Mouse (Mus musculus): ENCODE data around the gene Stat5b. TPM values are rescaled to one million over a fixed set of nuclear protein-coding genes. Genes with fewer than 3 reads are reported as not detected.

The Stat5b gene
- polyA plus RNA-seq, 1 experiment: 28.7 TPM

DNA sequence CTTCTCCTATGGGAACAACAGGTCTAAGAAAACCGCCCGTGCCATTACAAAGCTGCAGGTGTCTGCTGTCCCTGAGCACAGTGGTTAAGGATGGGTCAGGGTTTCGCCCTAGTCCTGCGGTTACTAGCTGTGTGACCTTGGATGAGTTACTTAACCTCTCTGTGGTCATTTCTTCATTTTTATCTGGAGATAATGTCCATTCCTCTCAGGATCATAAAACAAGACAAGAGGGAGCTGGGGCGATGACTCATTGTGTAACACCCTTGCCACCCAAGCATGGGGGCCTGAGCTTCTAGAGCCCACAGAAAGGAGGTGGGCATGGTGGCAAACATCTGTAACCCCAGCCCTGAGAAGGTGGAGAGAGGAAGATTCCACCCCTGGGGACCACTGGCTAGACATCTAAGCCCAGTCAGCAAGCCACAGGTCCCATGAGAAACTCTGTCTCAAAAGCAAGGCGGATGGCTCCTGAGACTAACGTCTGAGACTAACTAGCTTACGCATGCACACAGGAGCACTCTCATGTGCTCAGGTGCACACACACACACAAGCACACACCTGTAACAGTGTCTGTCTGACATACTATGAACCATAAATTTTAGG, 7.4 kb downstream of the Stat5b start:
- DNase-seq (ENCODE audit: extremely low spot score in 1 of 2, low spot score in 1 of 2): no peak

DNA sequence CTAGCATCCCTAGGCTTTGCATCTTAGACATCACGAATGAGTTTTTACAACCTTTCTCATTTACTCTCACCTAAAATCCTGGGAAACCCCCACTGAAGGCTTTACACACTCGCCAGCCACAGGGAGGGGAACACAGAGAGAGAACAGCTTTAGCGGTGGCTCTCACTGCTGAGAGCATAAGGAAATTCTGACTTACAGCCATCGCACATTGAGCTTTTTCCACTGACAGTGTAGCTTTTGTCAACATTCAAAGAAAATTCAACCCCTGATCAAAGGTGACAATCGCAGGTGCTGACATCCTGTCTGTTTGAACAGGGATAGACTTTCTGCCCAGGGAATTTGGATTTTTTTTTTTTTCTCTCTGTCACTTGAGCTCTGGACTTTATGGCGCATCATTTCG, 8.5 kb downstream of the Stat5b start:
- no peak for DNase-seq (ENCODE audit: extremely low spot score in 1 of 2, low spot score in 1 of 2)

DNA sequence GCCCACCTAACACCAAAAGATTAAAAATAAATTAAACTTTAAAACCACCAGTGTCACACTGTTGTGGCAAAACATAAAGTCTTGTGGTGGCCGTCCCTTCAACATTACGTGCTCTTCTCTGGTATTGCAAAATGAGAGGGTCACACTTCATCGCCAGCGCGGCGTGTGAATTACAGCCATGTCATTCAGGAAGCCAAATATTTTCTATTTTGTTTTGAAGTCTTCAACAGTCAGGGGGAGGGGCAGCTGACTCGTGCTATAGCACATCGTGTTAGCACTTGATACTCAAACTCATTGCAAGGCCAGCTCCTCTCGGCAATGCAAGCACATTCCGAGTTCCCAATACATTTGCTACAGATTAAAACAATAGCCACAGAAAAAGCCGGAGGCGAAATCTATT, 9.7 kb downstream of the Stat5b start:
- no peak for DNase-seq (ENCODE audit: extremely low spot score in 1 of 2, low spot score in 1 of 2)

DNA sequence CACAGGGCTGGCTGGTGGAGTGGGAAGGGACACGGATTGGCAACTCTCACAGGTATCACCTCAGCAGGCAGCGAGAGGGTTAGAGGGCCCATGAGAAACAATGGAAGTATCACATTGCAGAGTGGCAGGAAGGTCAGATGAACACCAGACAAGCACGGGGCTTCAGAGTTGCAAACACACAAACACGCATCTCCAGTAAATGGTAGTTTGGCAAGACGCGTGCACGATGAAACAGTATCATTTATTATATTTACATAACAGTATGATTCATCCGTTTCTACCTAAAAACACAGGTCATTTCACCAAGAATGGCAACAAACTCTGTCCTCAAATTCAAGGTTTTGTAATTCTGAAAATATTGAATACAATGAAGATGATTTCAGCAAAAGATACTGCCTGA, 11.0 kb downstream of the Stat5b start:
- no peak for DNase-seq (ENCODE audit: extremely low spot score in 1 of 2, low spot score in 1 of 2)

DNA sequence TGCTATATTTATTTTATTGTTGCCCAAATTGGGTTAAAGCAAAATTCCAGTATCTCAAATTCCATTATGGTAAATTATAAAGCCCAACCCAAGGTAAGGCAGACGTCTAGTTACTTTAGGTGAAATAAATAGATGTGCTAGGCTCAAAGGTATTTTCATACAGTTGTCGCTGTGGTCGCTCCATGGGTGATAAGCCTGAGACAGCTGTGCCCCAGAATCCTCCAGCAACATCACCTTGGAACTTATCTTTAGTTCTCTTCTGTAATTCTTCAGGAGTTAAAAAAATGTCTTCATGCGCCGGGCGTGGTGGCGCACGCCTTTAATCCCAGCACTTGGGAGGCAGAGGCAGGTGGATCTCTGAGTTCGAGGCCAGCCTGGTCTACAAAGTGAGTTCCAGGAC, 11.6 kb downstream of the Stat5b start:
- no peak for DNase-seq (ENCODE audit: extremely low spot score in 1 of 2, low spot score in 1 of 2)

DNA sequence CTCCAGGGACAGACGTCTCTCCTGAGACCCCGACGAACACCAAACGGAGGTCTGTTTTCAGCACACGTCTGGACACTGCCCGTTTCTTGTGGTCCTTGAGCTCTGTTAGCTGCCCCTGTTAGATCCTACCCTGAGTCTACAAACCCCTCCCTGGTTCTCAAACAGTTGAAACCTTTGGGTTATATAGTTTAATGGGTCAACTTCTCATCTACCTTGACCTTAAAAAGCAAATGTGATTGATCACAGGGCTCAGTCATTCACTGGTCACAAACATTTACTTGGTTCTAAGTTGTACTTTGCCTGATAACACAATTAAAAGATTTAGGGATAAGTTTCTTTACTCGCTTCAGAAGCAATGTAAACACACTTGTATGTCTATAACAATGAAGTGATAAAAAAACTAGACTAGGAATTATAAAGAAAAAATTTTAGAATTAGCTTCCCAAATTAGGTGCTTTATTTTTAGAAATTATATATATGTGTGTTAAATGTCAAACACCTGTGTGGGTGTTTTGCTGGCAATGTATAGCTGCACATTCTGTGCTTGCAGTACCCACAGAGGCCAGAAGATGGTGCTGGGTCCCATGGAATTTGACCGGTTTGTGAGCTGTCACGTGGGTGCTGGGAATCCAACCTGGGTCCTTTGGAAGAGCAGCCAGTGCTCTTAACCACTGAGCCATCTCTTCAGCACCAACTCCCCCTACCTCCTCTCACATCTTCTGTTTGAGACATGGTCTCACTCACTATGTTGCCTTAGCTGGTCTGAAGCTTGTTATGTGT, 13.4 kb downstream of the Stat5b start:
- DNase-seq (ENCODE audit: extremely low spot score in 1 of 2, low spot score in 1 of 2): no peak

DNA sequence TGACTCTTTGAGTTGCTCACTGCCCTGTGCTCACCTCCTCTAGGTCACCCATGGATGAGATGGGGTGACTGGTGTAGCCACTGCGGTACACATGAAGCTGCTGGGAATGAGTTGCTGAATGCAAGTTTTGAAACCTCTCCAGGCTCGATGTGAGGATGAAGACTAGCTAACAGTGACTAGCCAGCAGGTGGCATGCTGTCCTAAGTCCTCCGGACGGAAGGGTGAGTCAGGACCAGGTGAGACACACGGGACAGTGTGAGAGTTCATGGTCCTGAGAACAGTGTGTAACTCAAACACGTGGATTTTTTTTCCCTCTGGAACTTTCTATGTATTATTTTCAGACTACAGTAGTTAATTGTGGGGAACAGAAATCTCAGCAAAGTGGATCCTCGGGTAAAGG, 17.1 kb downstream of the Stat5b start:
- no peak for DNase-seq (ENCODE audit: extremely low spot score in 1 of 2, low spot score in 1 of 2)

DNA sequence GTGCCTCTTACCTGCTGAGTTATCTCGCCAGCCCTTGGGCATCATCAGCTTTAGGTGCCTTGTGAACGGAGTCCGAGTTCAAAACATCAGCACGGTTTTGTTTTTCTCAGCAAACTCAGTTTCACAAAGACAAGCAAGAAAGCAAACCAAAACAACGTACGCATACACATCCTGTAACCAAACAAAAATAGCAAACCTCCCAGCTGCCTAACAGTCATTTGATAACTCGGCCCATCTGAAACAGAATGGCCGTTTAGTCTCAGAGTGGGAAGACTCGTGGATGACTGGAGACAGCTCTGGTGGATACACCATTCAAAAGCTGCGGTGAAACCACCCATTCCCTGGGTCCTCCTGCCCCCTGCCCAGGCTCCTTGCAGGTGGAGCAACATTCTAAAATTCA, 19.1 kb downstream of the Stat5b start:
- no peak for DNase-seq (ENCODE audit: extremely low spot score in 1 of 2, low spot score in 1 of 2)

DNA sequence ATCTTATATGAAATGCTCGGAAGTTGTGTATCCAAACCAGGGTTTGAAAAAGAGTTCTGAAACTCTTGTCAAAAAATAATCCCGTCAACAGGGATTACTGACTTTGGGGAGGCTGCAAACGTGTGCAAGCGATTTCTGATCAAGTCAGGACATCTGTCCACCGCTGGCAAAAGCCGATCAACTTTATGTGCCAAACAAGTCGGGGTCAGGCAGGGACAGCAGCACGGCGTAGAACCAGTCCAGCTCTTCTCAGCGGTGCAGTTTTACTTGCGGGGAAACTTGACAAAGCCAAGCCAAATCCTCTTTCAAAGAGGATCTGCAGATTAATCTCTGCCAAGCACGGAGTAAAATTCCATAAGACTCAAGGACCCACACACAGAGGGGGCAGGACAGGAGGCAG, 20.8 kb downstream of the Stat5b start:
- DNase-seq (ENCODE audit: extremely low spot score in 1 of 2, low spot score in 1 of 2): no peak

DNA sequence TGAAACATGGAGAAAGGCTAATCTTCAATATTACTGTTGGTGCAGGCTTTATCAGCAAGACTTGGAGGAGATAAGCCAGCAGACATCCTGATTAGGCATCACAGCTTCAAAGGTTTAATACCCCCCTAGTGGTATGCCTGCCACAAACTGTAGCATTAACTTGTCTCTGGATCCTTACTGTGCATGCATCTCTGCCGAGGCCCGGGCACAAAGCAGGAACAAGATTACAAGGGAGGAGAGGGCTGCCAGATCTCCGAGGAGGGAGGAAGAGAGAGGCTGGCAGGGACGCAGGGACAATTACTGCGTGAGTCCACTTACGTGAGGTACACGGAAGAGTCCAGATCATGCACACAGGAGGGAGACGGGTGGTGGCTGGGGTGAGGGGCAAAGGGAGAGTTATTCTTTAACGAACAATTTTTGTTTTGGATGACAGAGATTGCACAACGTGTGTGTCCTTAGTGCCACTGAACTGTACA, 21.8 kb downstream of the Stat5b start:
- DNase-seq (ENCODE audit: extremely low spot score in 1 of 2, low spot score in 1 of 2): no peak

DNA sequence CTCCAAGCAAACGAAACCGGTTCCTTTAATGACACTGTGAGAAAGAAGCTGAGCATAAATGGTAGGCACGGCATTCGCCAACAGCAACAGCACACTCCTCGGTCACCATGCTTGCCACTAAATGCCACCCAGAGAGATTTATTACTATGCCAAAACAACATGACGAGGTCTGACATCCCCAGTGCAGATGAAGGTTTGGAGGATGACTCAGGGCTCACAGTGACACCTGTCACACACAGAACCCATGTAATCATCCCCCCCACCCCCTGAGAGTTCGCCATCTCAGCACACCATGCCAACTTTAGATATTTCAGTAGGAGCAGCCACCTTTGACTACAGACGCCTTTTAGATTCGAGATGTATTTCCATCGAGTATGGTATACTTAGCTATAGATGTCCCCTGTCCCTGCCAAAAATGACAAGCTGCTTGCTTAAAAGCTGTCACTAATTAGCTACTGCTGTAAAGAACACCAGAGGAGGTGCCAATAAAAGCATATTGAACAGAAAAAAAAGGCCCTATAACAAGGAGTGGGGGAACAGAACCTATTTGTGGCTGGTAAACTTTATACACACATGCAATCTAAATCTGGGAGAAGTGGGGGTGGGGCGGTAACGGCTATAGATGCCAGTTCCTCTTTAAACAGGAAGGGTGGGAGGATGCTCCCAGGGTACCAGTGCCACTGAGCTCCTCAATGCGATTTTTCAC, 24.2 kb downstream of the Stat5b start:
- peak; percentile 57 to 61 for DNase-seq (ENCODE audit: extremely low spot score in 1 of 2, low spot score in 1 of 2)

DNA sequence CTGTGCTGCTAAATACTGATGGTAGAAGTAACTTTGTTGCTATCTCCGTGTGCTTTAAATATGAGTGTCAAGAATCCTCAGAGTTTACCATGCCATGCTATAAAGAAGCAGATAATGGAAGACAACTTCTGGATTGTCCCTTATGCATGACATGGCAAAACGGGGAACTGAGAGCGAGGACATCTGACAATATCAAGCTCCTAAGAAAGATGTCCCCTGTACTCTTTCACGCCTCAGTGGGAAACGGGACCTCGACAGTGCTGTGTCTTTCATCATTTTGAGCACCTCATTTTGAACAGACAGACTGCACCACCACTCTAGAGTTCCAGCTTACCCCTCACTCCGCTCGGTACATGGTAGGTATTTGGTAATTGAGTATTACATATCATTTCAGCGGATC, 25.1 kb downstream of the Stat5b start:
- no peak for DNase-seq (ENCODE audit: extremely low spot score in 1 of 2, low spot score in 1 of 2)

DNA sequence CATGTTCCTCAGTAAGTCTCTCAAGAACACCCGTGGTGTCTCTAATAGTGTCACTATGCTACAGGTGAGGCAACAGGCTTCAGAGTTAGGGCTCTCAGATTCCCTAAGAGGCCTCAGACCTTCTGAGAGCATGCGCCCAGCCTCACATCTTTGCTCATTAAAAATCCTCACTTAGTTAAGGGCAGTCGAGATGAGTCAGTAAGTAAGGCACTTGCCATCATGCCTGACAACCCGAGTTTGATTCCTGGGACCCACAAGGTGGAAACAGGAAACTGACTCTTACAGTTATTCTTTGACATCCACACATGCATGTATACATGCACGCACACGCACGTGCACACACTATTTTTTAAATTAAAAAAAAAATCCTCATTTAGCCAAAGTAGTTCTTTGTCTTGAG, 26.0 kb downstream of the Stat5b start:
- no peak for DNase-seq (ENCODE audit: extremely low spot score in 1 of 2, low spot score in 1 of 2)

DNA sequence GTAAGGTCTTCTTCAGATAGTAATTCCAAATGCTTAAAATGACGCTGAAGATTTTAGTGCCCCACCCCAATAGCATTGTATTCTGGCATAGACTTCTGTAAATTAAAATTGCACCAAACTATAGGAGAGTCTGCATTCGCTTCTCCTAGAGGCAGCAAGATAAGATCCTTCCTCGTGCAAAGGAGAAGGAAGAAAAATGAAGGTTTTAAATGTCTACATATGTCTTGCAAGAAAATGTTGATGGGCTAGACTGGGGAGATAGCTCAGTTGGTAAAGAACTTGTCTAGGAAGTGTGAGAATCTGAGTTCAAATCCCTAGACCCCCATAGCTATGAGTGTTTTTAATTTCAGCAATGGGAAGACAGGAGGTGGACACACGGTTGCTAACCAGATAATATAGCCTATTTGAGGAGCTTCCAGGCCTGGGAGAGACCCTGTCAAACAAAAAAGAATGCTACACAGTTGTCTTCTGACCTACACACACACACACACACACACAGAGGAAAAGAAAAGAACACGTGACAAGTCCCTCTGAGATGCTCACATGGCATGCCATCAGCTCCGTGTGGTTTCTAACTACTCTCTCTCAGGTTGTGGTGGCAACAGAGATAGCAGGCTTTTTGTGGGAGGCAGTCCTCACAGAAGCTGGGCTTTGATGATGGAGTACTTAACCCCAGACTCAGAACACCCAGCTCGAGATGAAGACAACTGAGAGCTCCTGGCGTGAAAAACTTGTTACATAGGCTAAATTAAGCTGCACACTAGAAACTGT, 26.8 kb downstream of the Stat5b start:
- peak; percentile 19 to 31 for DNase-seq (ENCODE audit: extremely low spot score in 1 of 2, low spot score in 1 of 2)

DNA sequence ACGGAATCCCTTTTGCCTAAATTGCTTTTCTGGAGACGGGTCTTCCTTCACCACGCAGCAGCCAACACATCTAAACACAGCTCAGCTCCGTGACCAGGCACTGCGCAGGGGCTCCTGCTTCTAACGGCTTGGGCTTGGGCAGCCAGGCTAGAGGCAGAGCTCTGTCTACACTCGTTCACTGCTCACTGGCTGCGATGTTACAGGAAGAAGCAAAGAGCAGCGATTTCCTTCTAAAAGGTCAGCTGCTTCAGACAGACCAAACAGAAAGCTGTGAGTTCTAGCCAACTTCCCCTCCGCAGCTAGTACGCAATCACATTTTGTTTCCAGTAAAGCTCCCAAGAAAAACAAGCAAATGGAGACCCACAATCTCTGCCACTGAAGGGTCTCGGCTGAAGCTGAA, 28.2 kb downstream of the Stat5b start:
- DNase-seq (ENCODE audit: extremely low spot score in 1 of 2, low spot score in 1 of 2): no peak

DNA sequence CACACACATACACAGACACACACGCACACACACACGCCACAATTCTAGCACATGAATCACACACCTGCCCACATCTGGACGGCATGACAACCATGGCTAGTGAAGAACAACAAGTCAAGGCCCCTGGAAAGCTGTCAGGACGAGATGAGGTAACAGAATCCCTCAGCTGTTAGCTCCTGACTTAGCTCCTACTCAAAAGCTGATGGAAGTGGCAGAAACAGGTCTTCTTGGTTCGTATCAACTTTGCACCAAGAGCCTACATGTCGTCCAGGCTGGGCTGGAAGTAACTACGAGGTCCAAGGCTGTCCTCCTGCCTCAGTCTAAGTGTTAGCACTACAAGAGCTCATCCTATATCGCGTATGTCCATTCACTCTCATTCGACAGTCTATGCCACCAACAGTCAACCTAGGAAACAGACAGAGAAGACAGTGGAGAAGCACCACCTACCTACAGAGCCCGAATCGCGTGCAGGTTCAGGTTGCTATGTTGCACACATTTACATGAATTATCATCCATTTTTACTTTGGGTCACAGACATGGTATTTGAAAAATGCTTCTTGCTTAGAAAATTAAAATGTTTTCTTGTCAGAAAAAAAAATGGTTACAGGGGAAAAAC, 28.8 kb downstream of the Stat5b start:
- DNase-seq (ENCODE audit: extremely low spot score in 1 of 2, low spot score in 1 of 2): no peak

DNA sequence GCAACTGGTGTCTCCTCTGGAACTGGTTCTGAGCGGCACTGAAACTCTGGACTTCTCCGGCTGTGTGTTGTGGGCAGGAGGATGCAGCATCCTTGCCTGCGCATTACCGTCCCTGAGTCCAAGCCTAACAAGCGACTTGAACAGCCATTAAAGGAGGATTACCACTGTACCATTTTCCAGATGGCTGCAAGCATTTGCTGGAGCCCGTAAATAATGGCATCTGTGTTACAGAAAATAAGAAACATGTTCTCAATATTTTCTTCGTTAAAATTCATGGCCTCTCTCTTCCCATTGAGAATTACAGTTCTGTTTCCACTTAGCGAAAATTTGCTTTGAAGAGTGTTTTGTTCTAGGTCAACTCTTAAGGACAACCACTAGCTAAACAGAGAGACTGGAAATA, 30.5 kb downstream of the Stat5b start:
- DNase-seq (ENCODE audit: extremely low spot score in 1 of 2, low spot score in 1 of 2): no peak

DNA sequence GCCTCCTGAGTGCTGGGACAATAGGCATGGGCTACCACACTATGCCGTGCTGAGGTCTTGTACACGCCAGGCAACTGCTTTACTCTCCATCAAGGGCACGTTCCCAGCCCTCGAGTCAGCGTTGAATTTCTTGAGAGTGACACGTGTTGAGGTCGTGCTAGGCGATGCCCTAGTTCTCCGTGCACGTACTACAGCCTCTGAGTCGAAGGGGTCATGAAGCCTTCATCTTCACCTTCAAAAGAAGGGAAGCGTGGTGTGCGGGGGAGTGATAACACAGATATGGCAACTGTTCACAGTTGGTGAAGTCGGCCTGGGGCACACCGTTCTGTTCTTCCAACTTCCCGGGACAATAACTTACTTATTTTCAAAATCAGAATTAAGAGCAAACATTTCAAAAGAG, 30.9 kb downstream of the Stat5b start:
- no peak for DNase-seq (ENCODE audit: extremely low spot score in 1 of 2, low spot score in 1 of 2)

DNA sequence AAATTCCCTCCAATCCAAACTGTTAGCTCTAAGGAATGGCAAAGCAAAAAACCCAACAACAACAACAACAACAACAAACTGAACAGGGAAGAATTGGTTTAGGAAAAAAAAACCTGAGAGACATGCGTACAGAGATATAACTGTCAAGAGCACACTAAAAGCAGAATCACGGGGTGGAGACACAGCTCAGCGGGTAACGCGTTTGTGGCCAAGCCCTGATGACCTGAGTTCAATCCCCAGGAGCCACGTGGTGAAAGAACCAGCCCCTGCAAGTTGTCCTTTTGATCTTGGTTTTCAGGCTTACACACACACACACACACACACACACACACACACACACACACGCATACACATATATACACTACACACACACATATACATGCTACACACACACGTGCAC, 31.5 kb downstream of the Stat5b start:
- no peak for DNase-seq (ENCODE audit: extremely low spot score in 1 of 2, low spot score in 1 of 2)

DNA sequence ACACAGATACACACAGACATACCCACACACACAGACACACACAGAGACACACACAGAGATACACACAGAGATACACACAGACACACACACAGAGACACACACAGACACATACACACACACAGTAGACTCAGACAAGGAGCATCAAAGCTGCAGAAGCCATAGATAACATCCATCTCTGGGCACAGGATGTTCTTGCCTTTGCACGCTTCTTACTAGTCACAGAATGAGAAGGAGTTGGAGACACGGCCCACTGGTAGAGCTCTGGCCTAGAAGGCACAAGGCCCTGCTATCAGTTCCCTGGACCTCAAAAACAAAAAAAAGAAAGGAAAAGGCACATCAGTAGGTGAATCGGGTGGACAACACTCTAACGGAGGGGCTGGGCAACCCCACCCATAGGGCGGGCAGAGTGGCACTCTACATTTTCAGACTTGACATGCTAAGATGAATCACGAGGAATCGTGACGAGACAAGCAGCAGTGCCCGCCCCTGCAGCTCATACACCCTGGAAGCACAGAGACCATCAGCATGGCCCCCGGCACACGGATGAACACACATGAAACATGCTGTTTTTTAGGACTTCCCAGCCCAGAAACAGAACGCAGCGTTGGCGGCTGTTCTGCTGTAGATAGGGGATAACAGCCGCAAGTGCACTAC, 32.0 kb downstream of the Stat5b start:
- DNase-seq (ENCODE audit: extremely low spot score in 1 of 2, low spot score in 1 of 2): no peak
